Mouse (Mus musculus) hindbrain, embryonic 12.5 days (tissue): ENCODE data around the gene Jade3. TPM values are rescaled to one million over a fixed set of nuclear protein-coding genes. Genes with fewer than 3 reads are reported as not detected.

ENCODE experiments used
- ATAC-seq: fragments of 200-750 bp; cut with Nextera tagmentation; 2 replicates; pipeline ENCODE4 v1.8.0; 2017; ENCODE audit warnings: moderate TSS enrichment; ENCODE audit not compliant: low FRiP score
- H3K27ac ChIP-seq: fragments of 300-500 bp; sonication (generic); 2 replicates; pipeline ENCODE4 v1.5.1; 2016; ENCODE audit warnings: mild to moderate bottlenecking
- H3K27me3 ChIP-seq: fragments of 300-500 bp; sonication (generic); 2 replicates; pipeline ENCODE4 v1.6.1; 2016; ENCODE audit warnings: mild to moderate bottlenecking
- H3K36me3 ChIP-seq: fragments of 300-500 bp; sonication (generic); 2 replicates; pipeline ENCODE4 v1.6.1; 2016; ENCODE audit warnings: mild to moderate bottlenecking
- H3K4me1 ChIP-seq: fragments of 300-500 bp; sonication (generic); 2 replicates; pipeline ENCODE4 v1.6.1; 2016
- H3K4me2 ChIP-seq: fragments of 300-500 bp; sonication (generic); replicated peaks from 2 replicates; pipeline ENCODE4 v1.6.1; 2016; ENCODE audit warnings: mild to moderate bottlenecking
- H3K4me3 ChIP-seq: fragments of 300-500 bp; sonication (generic); 2 replicates; pipeline ENCODE4 v1.5.1; 2016; ENCODE audit warnings: mild to moderate bottlenecking
- H3K9ac ChIP-seq: fragments of 300-500 bp; sonication (generic); 2 replicates; pipeline ENCODE4 v1.6.1; 2016; ENCODE audit warnings: mild to moderate bottlenecking, moderate library complexity
- H3K9me3 ChIP-seq: fragments of 300-500 bp; sonication (generic); replicated peaks from 2 replicates; pipeline ENCODE4 v1.6.1; 2016; ENCODE audit warnings: mild to moderate bottlenecking
- WGBS: fragments of 180-500 bp; shearing (Covaris S2); methylation state at CpG from one replicate; pipeline ENCODE4 v1.1.7; 2016; 5-methylcytosine and 5-hydroxymethylcytosine counted together
- polyA plus RNA-seq: library from polyadenylated mRNA; unstranded; fragments of >200 nt; fragmentation: Nextera tagmentation; extraction: Ambion mirVana; gene quantifications from 2 replicates; pipeline ENCODE4 v1.2.1, GENCODE M21; 2016

Jade3 gene
- polyA plus RNA-seq, 1 experiment from 2014 or later: 7.8 TPM

- WGBS: 89% methylated on average over 2 of the region's 2 CpGs
Observed at GRCm38 (mm10) chrX:20418461-20418860, 7.0 kb upstream of the Jade3 start.

GRCm38 (mm10) chrX:20419536-20419935, 6.0 kb upstream of the Jade3 start:
- WGBS: 81% methylated on average over 4 of the region's 4 CpGs
- no peaks in the 10 kb centered on the region for H3K9me3 ChIP-seq
- no peak overlapping the region for H3K4me2 ChIP-seq
- no peaks in the 10 kb centered on the region for H3K27me3 ChIP-seq
- H3K36me3 ChIP-seq: no peaks in the 10 kb centered on the region
- H3K27ac ChIP-seq: no peak overlapping the region
- no peaks in the 10 kb centered on the region for H3K4me1 ChIP-seq
- ATAC-seq: no peak
- no peak overlapping the region for H3K9ac ChIP-seq
- no peak overlapping the region for H3K4me3 ChIP-seq

More at GRCm38 (mm10) chrX:20418461-20418860, 7.0 kb upstream of the Jade3 start:
- Histone ChIP-seq H3K27ac (no peak overlapping the region), H3K9me3 (no peaks in the 10 kb centered on the region), H3K4me1 (no peaks in the 10 kb centered on the region), H3K36me3 (no peaks in the 10 kb centered on the region), H3K4me3 (no peak overlapping the region), H3K27me3 (no peaks in the 10 kb centered on the region), H3K4me2 (no peak overlapping the region), H3K9ac (no peak overlapping the region)
- ATAC-seq: no peak

- ATAC-seq: no peak; the same call in none of the 2 replicates
Observed at GRCm38 (mm10) chrX:20425839-20426449, 456 bp downstream of the Jade3 start.

GRCm38 (mm10) chrX:20483213-20483612, 57.7 kb downstream of the Jade3 start:
- 75% methylated on average over 2 of the region's 2 CpGs for WGBS

More at GRCm38 (mm10) chrX:20425839-20426449, 456 bp downstream of the Jade3 start:
- peak overlapping the region; percentile 61 for H3K4me3 ChIP-seq
- H3K9ac ChIP-seq: peak overlapping the region; percentile 70
- 18% methylated on average over 31 of the region's 51 CpGs for WGBS
- no peaks in the 10 kb centered on the region for H3K9me3 ChIP-seq
- H3K4me1 ChIP-seq: no peaks in the 10 kb centered on the region; the same call in 1 of the 2 replicates
- H3K4me2 ChIP-seq: peak overlapping the region; percentile 55
- H3K36me3 ChIP-seq: no peaks in the 10 kb centered on the region
- H3K27ac ChIP-seq: peak overlapping the region; percentile 86
- H3K27me3 ChIP-seq: no peaks in the 10 kb centered on the region

GRCm38 (mm10) chrX:20497682-20498081, 72.2 kb downstream of the Jade3 start:
- no peak overlapping the region for H3K4me2 ChIP-seq
- H3K27me3 ChIP-seq: no peaks in the 10 kb centered on the region
- no peak overlapping the region for H3K4me3 ChIP-seq
- no peaks in the 10 kb centered on the region for H3K4me1 ChIP-seq
- no peaks in the 10 kb centered on the region for H3K9me3 ChIP-seq
- no peak for ATAC-seq
- H3K9ac ChIP-seq: no peak overlapping the region
- no peak overlapping the region for H3K27ac ChIP-seq
- 90% methylated on average over 3 of the region's 3 CpGs for WGBS
- 0 out of 2 replicates have a peak, but pooled peaks cover 8% of the 10 kb centered on the region for H3K36me3 ChIP-seq

More at GRCm38 (mm10) chrX:20483213-20483612, 57.7 kb downstream of the Jade3 start:
- H3K4me2 ChIP-seq: no peak overlapping the region
- no peak overlapping the region for H3K9ac ChIP-seq
- H3K9me3 ChIP-seq: no peaks in the 10 kb centered on the region
- H3K27ac ChIP-seq: no peak overlapping the region
- H3K27me3 ChIP-seq: no peaks in the 10 kb centered on the region
- H3K36me3 ChIP-seq: no peaks in the 10 kb centered on the region
- H3K4me3 ChIP-seq: no peak overlapping the region
- H3K4me1 ChIP-seq: no peaks in the 10 kb centered on the region
- ATAC-seq: no peak

- no peak for ATAC-seq
- H3K27ac ChIP-seq: no peak overlapping the region
- H3K27me3 ChIP-seq: no peaks in the 10 kb centered on the region
- no peak overlapping the region for H3K9ac ChIP-seq
- no peaks in the 10 kb centered on the region for H3K4me1 ChIP-seq
- H3K9me3 ChIP-seq: no peaks in the 10 kb centered on the region
- no peak overlapping the region for H3K4me3 ChIP-seq
- WGBS: 84% methylated on average over 7 of the region's 7 CpGs
- H3K4me2 ChIP-seq: no peak overlapping the region
- 0 out of 2 replicates have a peak, but pooled peaks cover 7% of the 10 kb centered on the region for H3K36me3 ChIP-seq
Observed at GRCm38 (mm10) chrX:20520290-20520939, 94.9 kb downstream of the Jade3 start.

GRCm38 (mm10) chrX:20521578-20521977, 96.1 kb downstream of the Jade3 start:
- H3K4me2 ChIP-seq: no peak overlapping the region
- H3K9ac ChIP-seq: no peak overlapping the region
- H3K4me3 ChIP-seq: no peak overlapping the region
- no peak overlapping the region for H3K27ac ChIP-seq
- ATAC-seq: no peak
- H3K4me1 ChIP-seq: no peaks in the 10 kb centered on the region
- H3K27me3 ChIP-seq: no peaks in the 10 kb centered on the region
- no peaks in the 10 kb centered on the region for H3K9me3 ChIP-seq
- H3K36me3 ChIP-seq: 0 out of 2 replicates have a peak, but pooled peaks cover 7% of the 10 kb centered on the region

GRCm38 (mm10) chrX:20532621-20533020, 107.1 kb downstream of the Jade3 start:
- no peak overlapping the region for H3K4me3 ChIP-seq

GRCm38 (mm10) chrX:20543867-20544266, 118.4 kb downstream of the Jade3 start:
- ATAC-seq: no peak
- 91% methylated on average over 3 of the region's 3 CpGs for WGBS
- Histone ChIP-seq H3K27me3 (no peaks in the 10 kb centered on the region), H3K36me3 (no peaks in the 10 kb centered on the region), H3K9me3 (no peaks in the 10 kb centered on the region), H3K4me2 (no peak overlapping the region), H3K27ac (no peak overlapping the region), H3K9ac (no peak overlapping the region), H3K4me1 (no peaks in the 10 kb centered on the region), H3K4me3 (no peak overlapping the region)

More at GRCm38 (mm10) chrX:20532621-20533020, 107.1 kb downstream of the Jade3 start:
- Histone ChIP-seq H3K27me3 (no peaks in the 10 kb centered on the region), H3K36me3 (no peaks in the 10 kb centered on the region), H3K27ac (no peak overlapping the region), H3K9ac (no peak overlapping the region), H3K9me3 (no peaks in the 10 kb centered on the region), H3K4me1 (no peaks in the 10 kb centered on the region), H3K4me2 (no peak overlapping the region)
- no peak for ATAC-seq
- 81% methylated on average over 1 of the region's 1 CpGs for WGBS

GRCm38 (mm10) chrX:20547609-20548008, 122.1 kb downstream of the Jade3 start:
- 65% methylated on average over 5 of the region's 5 CpGs for WGBS
- no peaks in the 10 kb centered on the region for H3K36me3 ChIP-seq
- H3K9ac ChIP-seq: no peak overlapping the region
- ATAC-seq: no peak
- no peaks in the 10 kb centered on the region for H3K4me1 ChIP-seq
- no peak overlapping the region for H3K27ac ChIP-seq
- H3K4me2 ChIP-seq: peak overlapping the region; percentile 57
- no peaks in the 10 kb centered on the region for H3K27me3 ChIP-seq
- H3K9me3 ChIP-seq: no peaks in the 10 kb centered on the region
- no peak overlapping the region; the same call in 1 of the 2 replicates for H3K4me3 ChIP-seq

GRCm38 (mm10) chrX:20548011-20548879, 122.8 kb downstream of the Jade3 start:
- Histone ChIP-seq H3K27ac (no peak overlapping the region), H3K9me3 (no peaks in the 10 kb centered on the region), H3K4me2 (peak overlapping the region; percentile 57), H3K4me1 (no peaks in the 10 kb centered on the region), H3K36me3 (no peaks in the 10 kb centered on the region), H3K27me3 (no peaks in the 10 kb centered on the region), H3K9ac (peak overlapping the region; percentile 46), H3K4me3 (peak overlapping the region; percentile 31)
- WGBS: 18% methylated on average over 24 of the region's 24 CpGs
- ATAC-seq: no peak; the same call in 1 of the 2 replicates

GRCm38 (mm10) chrX:20548880-20549440, 123.5 kb downstream of the Jade3 start:
- no peak for ATAC-seq
- Histone ChIP-seq H3K36me3 (no peaks in the 10 kb centered on the region), H3K27ac (no peak overlapping the region), H3K9ac (no peak overlapping the region), H3K27me3 (no peaks in the 10 kb centered on the region), H3K9me3 (no peaks in the 10 kb centered on the region), H3K4me1 (no peaks in the 10 kb centered on the region), H3K4me3 (no peak overlapping the region), H3K4me2 (peak overlapping the region; percentile 57)
- WGBS: 63% methylated on average over 1 of the region's 1 CpGs
